In the genomic region with DNA sequence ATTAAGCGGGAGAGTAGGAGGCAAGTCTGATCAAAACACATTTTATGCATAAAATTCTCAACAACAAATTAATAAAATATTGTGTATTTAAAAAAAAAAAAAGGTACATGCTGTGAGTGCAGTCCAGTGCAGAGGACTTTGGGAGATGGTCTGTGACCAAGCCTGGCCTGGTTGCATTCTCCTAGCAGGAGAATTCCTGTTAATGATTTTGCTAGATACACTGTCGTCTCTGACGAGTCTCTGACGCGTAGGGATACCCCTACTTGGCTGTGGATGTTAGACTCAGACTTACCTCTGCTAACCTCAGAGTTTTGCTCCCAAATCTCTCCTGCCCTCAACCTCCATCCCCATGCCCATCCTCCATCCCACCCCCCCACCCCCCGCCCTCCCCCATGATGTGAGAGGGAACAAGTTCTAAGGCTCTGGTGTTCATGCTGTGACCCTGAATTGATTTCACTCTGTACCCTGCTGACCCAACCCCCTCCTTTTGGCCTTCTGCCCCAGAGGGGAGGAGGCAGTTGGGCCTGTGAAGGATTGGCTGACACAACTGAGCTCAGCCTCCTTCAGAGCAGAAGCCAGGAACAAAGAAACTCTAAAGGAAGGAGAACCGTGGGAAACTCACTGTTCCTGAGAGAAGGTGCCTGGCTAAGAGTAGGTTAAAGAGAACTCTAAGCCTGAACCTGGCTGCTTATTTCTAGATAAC, we compare ENCODE assay signal across 8 mouse cellular contexts. TPM values are rescaled to one million over a fixed set of nuclear protein-coding genes. Genes with fewer than 3 reads are reported as not detected.
DNase-seq lines count a peak whose midpoint lies in the region; ATAC-seq and TF ChIP-seq lines count a peak whose summit lies in the region.

A gene (plus strand): TSS at position 580 of the 703 bp plus-strand sequence.

- TF ChIP-seq CTCF in cortical plate, adult 2 months (IDR thresholded peaks at IDR 0.05; ENCODE audit: extremely low read depth, insufficient read depth, low read length) = no peak

- no peak within 1 kb of the TSS for H3K4me2 ChIP-seq in midbrain, embryonic 15.5 days

- 0 out of 2 replicates have a peak, but pooled peaks have one; percentile 5 for TF ChIP-seq POLR2A in cortical plate, adult 2 months (IDR thresholded peaks at IDR 0.05; ENCODE audit: extremely low read depth, insufficient read depth, low read length)

- H3K27me3 ChIP-seq in midbrain, embryonic 10.5 days (ENCODE audit: low read depth, poor library complexity, severe bottlenecking) = no peaks in the 10 kb centered on the region
- H3K27me3 ChIP-seq in midbrain, embryonic 15.5 days (replicated peaks) = no peaks in the 10 kb centered on the region
- H3K27me3 ChIP-seq in limb, embryonic 10.5 days (ENCODE audit: low read depth, poor library complexity, severe bottlenecking) = no peaks in the 10 kb centered on the region

- peak within 1 kb of the TSS; percentile 16; the same call in 1 of the 2 replicates for H3K4me3 ChIP-seq in midbrain, embryonic 10.5 days
- no peak within 1 kb of the TSS for H3K4me3 ChIP-seq in midbrain, embryonic 15.5 days
- peak within 1 kb of the TSS; percentile 33 for H3K4me3 ChIP-seq in cortical plate, adult 2 months (ENCODE audit: insufficient read depth, low read length)
- 0 out of 2 replicates have a peak within 1 kb of the TSS, but pooled peaks have one; percentile 18 for H3K4me3 ChIP-seq in limb, embryonic 10.5 days

- H3K27ac ChIP-seq in midbrain, embryonic 10.5 days (replicated peaks) = peak within 1 kb of the TSS; percentile 78
- no peak within 1 kb of the TSS for H3K27ac ChIP-seq in midbrain, embryonic 15.5 days
- H3K27ac ChIP-seq in cortical plate, adult 2 months (ENCODE audit: insufficient read depth, low read length) = peak within 1 kb of the TSS; percentile 73; the same call in 1 of the 2 replicates
- H3K27ac ChIP-seq in limb, embryonic 10.5 days = peak within 1 kb of the TSS; percentile 66; the same call in 1 of the 2 replicates

- peak; percentile 53 for DNase-seq in midbrain, embryonic 10.5 days (ENCODE audit: low spot score)
- DNase-seq in kidney, adult 9 months = peak; percentile 85
- no peak for DNase-seq in limb, embryonic 10.5 days (ENCODE audit: low spot score)
- DNase-seq in right cerebral cortex, adult 2 months (ENCODE audit: low spot score in 2 of 2) = peak; percentile 10 to 44
- DNase-seq in heart, adult 9 months (ENCODE audit: low spot score in 2 of 2) = no peak
- no peak for DNase-seq in heart, adult 8-10 months (ENCODE audit: low spot score)

- no peak for ATAC-seq in midbrain, embryonic 15.5 days (replicated peaks)

- H3K36me3 ChIP-seq in midbrain, embryonic 10.5 days = no peaks in the 10 kb centered on the region
- no peaks in the 10 kb centered on the region for H3K36me3 ChIP-seq in midbrain, embryonic 15.5 days (replicated peaks)
- no peaks in the 10 kb centered on the region for H3K36me3 ChIP-seq in limb, embryonic 10.5 days

- no peaks in the 10 kb centered on the region for H3K9me3 ChIP-seq in midbrain, embryonic 10.5 days (replicated peaks)
- no peaks in the 10 kb centered on the region for H3K9me3 ChIP-seq in midbrain, embryonic 15.5 days
- no peaks in the 10 kb centered on the region for H3K9me3 ChIP-seq in limb, embryonic 10.5 days (replicated peaks)

- H3K9ac ChIP-seq in midbrain, embryonic 15.5 days = no peak within 1 kb of the TSS

- WGBS in midbrain, embryonic 10.5 days = 14% methylated on average over 7 of the region's 7 CpGs
- 20% methylated on average over 7 of the region's 7 CpGs for WGBS in midbrain, embryonic 15.5 days
- WGBS in limb, embryonic 10.5 days = 30% methylated on average over 7 of the region's 7 CpGs

- peaks cover 22% of the 10 kb centered on the region for H3K4me1 ChIP-seq in midbrain, embryonic 10.5 days
- no peaks in the 10 kb centered on the region for H3K4me1 ChIP-seq in midbrain, embryonic 15.5 days
- no peaks in the 10 kb centered on the region for H3K4me1 ChIP-seq in cortical plate, adult 2 months (ENCODE audit: control insufficient read depth, insufficient read depth, low read length)
- H3K4me1 ChIP-seq in limb, embryonic 10.5 days = peaks cover 6% of the 10 kb centered on the region; the same call in 1 of the 2 replicates

RNA-seq across cellular contexts. Expression of the gene that starts here (rescaled TPM):
- polyA plus RNA-seq in midbrain, embryonic 10.5 days (2016; fragmentation: Nextera tagmentation; extraction: Ambion mirVana) = 1.8 and 1.9 TPM in 2 replicates
- polyA plus RNA-seq in midbrain, embryonic 15.5 days (2015; fragmentation: Nextera tagmentation; extraction: Ambion mirVana) = 1.5 and 1.7 TPM in 2 replicates
- 29.2 and 29.5 TPM in 2 replicates for polyA plus RNA-seq in cortical plate, adult 2 months (2012; rRNA removed)
- 0.75 and 0.98 TPM in 2 replicates for polyA plus RNA-seq in limb, embryonic 10.5 days (2016; fragmentation: Nextera tagmentation; extraction: Ambion mirVana)
- total RNA-seq in heart, adult 8-10 months (2022) = under 1 TPM in 1 of 4 experiments, not detected in 3; 0.16 TPM

Comparison
In these comparisons a context has a peak if more than half of its experiments do, and no peak if none do; other contexts are left out.
1. RNA of the gene that starts here (polyA plus RNA-seq): 29.2 to 29.5 TPM in cortical plate, adult 2 months; 1.8 to 1.9 TPM in midbrain, embryonic 10.5 days, 1.5 to 1.7 TPM in midbrain, embryonic 15.5 days and 0.75 to 0.98 TPM in limb, embryonic 10.5 days; every median in the first group is over 10 times any median in the second.
2. DNase-seq: peak in midbrain, embryonic 10.5 days (single experiment), kidney, adult 9 months (single experiment) and right cerebral cortex, adult 2 months (2 of 2); none in limb, embryonic 10.5 days (single experiment), heart, adult 9 months (0 of 2) and heart, adult 8-10 months (single experiment).